Comparison of ENCODE assay signal across 7 mouse cellular contexts in the genomic region with DNA sequence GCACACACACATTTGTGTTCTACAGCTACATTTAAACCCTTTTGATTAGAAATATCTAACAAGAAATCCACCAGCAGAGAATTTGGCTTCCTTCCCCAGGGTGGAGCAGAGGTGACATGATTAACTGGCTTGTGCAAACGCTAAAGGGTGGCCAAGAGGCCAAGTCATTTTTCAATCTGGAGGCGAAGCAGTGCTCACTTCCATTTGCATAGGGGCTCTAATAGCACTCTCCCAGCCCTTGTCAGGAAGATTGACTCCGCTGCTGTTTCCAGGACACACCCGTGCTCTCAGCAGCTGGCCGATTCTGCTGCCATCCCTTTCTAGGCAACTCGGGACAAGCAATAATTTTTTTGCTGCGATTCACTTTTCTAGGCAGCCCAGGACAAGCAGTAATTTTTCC. TPM values are rescaled to one million over a fixed set of nuclear protein-coding genes. Genes with fewer than 3 reads are reported as not detected.
A peak's percentile ranks its signal among the peaks of the same experiment; 100 is the strongest.
DNase-seq lines count a peak whose midpoint lies in the region; ATAC-seq and TF ChIP-seq lines count a peak whose summit lies in the region.

No protein-coding gene starts in this region.

- no peak for DNase-seq in CH12.LX (ENCODE audit: extremely low read depth)
- DNase-seq in adrenal gland, adult 8-10 months, result peak; percentile 15
- DNase-seq in limb, embryonic 11.5 days (ENCODE audit: low spot score), result peak; percentile 43
- DNase-seq in spleen, postnatal 4 days (ENCODE audit: low spot score in 2 of 2), result no peak
- DNase-seq in cerebellum, postnatal 14 days, result no peak
- DNase-seq in forebrain, embryonic 10.5 days (ENCODE audit: extremely low spot score, low spot score), result no peak

- no peaks in the 10 kb centered on the region for H3K36me3 ChIP-seq in CH12.LX (replicated peaks in 1 of 2; ENCODE audit: control insufficient read depth in 1 of 2, insufficient read depth in 1 of 2, low read length in 1 of 2)
- H3K36me3 ChIP-seq in hindbrain, embryonic 13.5 days, result no peaks in the 10 kb centered on the region
- H3K36me3 ChIP-seq in limb, embryonic 11.5 days (ENCODE audit: control insufficient read depth, insufficient read depth, low read length), result no peaks in the 10 kb centered on the region
- no peaks in the 10 kb centered on the region for H3K36me3 ChIP-seq in forebrain, embryonic 10.5 days (replicated peaks)

- H3K4me3 ChIP-seq in CH12.LX (replicated peaks in 1 of 3; ENCODE audit: low read depth in 2 of 3, low read length in 2 of 3, poor library complexity in 1 of 3), result no peak overlapping the region
- no peak overlapping the region for H3K4me3 ChIP-seq in hindbrain, embryonic 13.5 days
- no peak overlapping the region for H3K4me3 ChIP-seq in limb, embryonic 11.5 days (ENCODE audit: low read depth, low read length)
- H3K4me3 ChIP-seq in forebrain, embryonic 10.5 days, result no peak overlapping the region

- peak overlapping the region; percentile 48 for H3K4me2 ChIP-seq in CH12.LX (ENCODE audit: insufficient read depth, low read depth, poor library complexity, severe bottlenecking)
- peak overlapping the region; percentile 7; the same call in 1 of the 2 replicates for H3K4me2 ChIP-seq in hindbrain, embryonic 13.5 days
- no peak overlapping the region for H3K4me2 ChIP-seq in limb, embryonic 11.5 days (ENCODE audit: low read depth, severe bottlenecking)

- 18% methylated on average over 7 of the region's 7 CpGs for WGBS in hindbrain, embryonic 13.5 days
- 7% methylated on average over 7 of the region's 7 CpGs for WGBS in limb, embryonic 11.5 days
- 68% methylated on average over 7 of the region's 7 CpGs for WGBS in forebrain, embryonic 10.5 days

- dilution Hi-C loops in CH12.LX (cut with MboI; ENCODE audit: extremely low pct_ligation_motif_present, extremely low pct_unique_long_range_greater_than_20kb, low sequenced_read_pairs), result no loop called here

- H3K27ac ChIP-seq in CH12.LX (ENCODE audit: insufficient read depth, low read depth), result no peak overlapping the region
- H3K27ac ChIP-seq in hindbrain, embryonic 13.5 days, result peak overlapping the region; percentile 58
- H3K27ac ChIP-seq in limb, embryonic 11.5 days (replicated peaks; ENCODE audit: low read depth, low read length), result no peak overlapping the region
- no peak overlapping the region for H3K27ac ChIP-seq in forebrain, embryonic 10.5 days

- no peaks in the 10 kb centered on the region for H3K79me2 ChIP-seq in CH12.LX (replicated peaks; ENCODE audit: control insufficient read depth, extremely low read depth, insufficient read depth, poor library complexity, severe bottlenecking)

- no peak for TF ChIP-seq EP300 in CH12.LX (IDR thresholded peaks at IDR 0.05; ENCODE audit: low read length)

- no peak for TF ChIP-seq RAD21 in CH12.LX (IDR thresholded peaks at IDR 0.05; ENCODE audit: low read depth, low read length)

- ATAC-seq in hindbrain, embryonic 13.5 days (ENCODE audit: low FRiP score), result peak; percentile 57; the same call in 1 of the 2 replicates
- ATAC-seq in limb, embryonic 11.5 days (ENCODE audit: insufficient number of reproducible peaks, low FRiP score, low TSS enrichment, low read depth), result peak; percentile 35; the same call in 1 of the 2 replicates

- TF ChIP-seq POLR2A in CH12.LX (IDR thresholded peaks at IDR 0.05; ENCODE audit: low read depth, low read length), result no peak

- no peak overlapping the region for H3K9ac ChIP-seq in CH12.LX (ENCODE audit: insufficient read depth, low read depth)
- H3K9ac ChIP-seq in hindbrain, embryonic 13.5 days, result no peak overlapping the region
- H3K9ac ChIP-seq in limb, embryonic 11.5 days (ENCODE audit: low read length), result no peak overlapping the region

- H3K27me3 ChIP-seq in CH12.LX (replicated peaks), result peaks cover 2% of the 10 kb centered on the region
- H3K27me3 ChIP-seq in hindbrain, embryonic 13.5 days, result 0 out of 2 replicates have a peak, but pooled peaks cover 6% of the 10 kb centered on the region
- H3K27me3 ChIP-seq in limb, embryonic 11.5 days (ENCODE audit: control insufficient read depth, insufficient read depth, low read length), result no peaks in the 10 kb centered on the region
- H3K27me3 ChIP-seq in forebrain, embryonic 10.5 days (ENCODE audit: poor library complexity, severe bottlenecking), result no peaks in the 10 kb centered on the region

- no peak for TF ChIP-seq CTCF in CH12.LX (conservative IDR thresholded peaks at IDR 0.05 in 1 of 2, IDR thresholded peaks at IDR 0.05 in 1 of 2; ENCODE audit: low read depth in 2 of 2, low read length in 2 of 2)

- H3K4me1 ChIP-seq in CH12.LX (ENCODE audit: control insufficient read depth in 1 of 2, insufficient read depth in 2 of 2), result peaks cover 4 to 51% of the 10 kb centered on the region in 2 experiments; a peak in 3 of 4 replicates
- H3K4me1 ChIP-seq in hindbrain, embryonic 13.5 days (replicated peaks), result peaks cover 31% of the 10 kb centered on the region
- H3K4me1 ChIP-seq in limb, embryonic 11.5 days (ENCODE audit: control insufficient read depth, insufficient read depth, low read length), result 0 out of 2 replicates have a peak, but pooled peaks cover 6% of the 10 kb centered on the region
- H3K4me1 ChIP-seq in forebrain, embryonic 10.5 days, result peaks cover 19% of the 10 kb centered on the region

- in situ Hi-C loops in CH12.LX (cut with MboI; ENCODE audit: low pct_ligation_motif_present, low pct_unique_long_range_greater_than_20kb, low sequenced_read_pairs), result no loop called here

- no peaks in the 10 kb centered on the region for H3K9me3 ChIP-seq in CH12.LX (replicated peaks; ENCODE audit: low read length)
- H3K9me3 ChIP-seq in hindbrain, embryonic 13.5 days, result no peaks in the 10 kb centered on the region
- no peaks in the 10 kb centered on the region for H3K9me3 ChIP-seq in limb, embryonic 11.5 days (ENCODE audit: control insufficient read depth, low read length)
- H3K9me3 ChIP-seq in forebrain, embryonic 10.5 days, result no peaks in the 10 kb centered on the region

TF ChIP-seq in CH12.LX, 34 proteins besides CTCF, POLR2A, EP300 and RAD21:
- TF ChIP-seq MEF2A (IDR thresholded peaks at IDR 0.05; ENCODE audit: borderline replicate concordance, low read depth, low read length) (no peak), MAZ (IDR thresholded peaks at IDR 0.05; ENCODE audit: low read depth, low read length) (no peak), TBP (conservative IDR thresholded peaks at IDR 0.05; ENCODE audit: low read depth, low read length) (no peak), SMC3 (IDR thresholded peaks at IDR 0.05; ENCODE audit: low read depth, low read length) (no peak), NRF1 (IDR thresholded peaks at IDR 0.05; ENCODE audit: low read depth, low read length) (no peak), ETS1 (conservative IDR thresholded peaks at IDR 0.05; ENCODE audit: low read depth, low read length) (no peak), MYC (IDR thresholded peaks at IDR 0.05; ENCODE audit: low read depth, low read length) (no peak), TCF12 (IDR thresholded peaks at IDR 0.05; ENCODE audit: low read depth, low read length) (no peak), MXI1 (IDR thresholded peaks at IDR 0.05; ENCODE audit: low read depth, low read length) (no peak)

RNA-seq across cellular contexts. Expression of gene Rbp2, which starts 11.2 kb away (rescaled TPM):
- 1.8 and 2.3 TPM in 2 replicates for total RNA-seq in CH12.LX (2012; rRNA removed)
- total RNA-seq in CH12.LX (2014; rRNA removed), result 1.1 and 1.9 TPM in 2 replicates
- polyA plus RNA-seq in CH12.LX (2012; ENCODE audit: insufficient read length, low read depth), result 1.7 TPM in 2 replicates
- total RNA-seq in adrenal gland, adult 8-10 months (2022), result not detected
- polyA plus RNA-seq in hindbrain, embryonic 13.5 days (2015; fragmentation: Nextera tagmentation; extraction: Ambion mirVana), result 0.62 and 1.2 TPM in 2 replicates
- polyA plus RNA-seq in limb, embryonic 11.5 days (2014; fragmentation: Nextera tagmentation; extraction: Ambion mirVana), result 0.27 TPM in 1 of 2 replicates, not detected in the other
- 0.22 TPM in 1 of 2 replicates, not detected in the other for polyA plus RNA-seq in forebrain, embryonic 10.5 days (2016; fragmentation: Nextera tagmentation; extraction: Ambion mirVana)

Comparison
In these comparisons a context has a peak if more than half of its experiments do, and no peak if none do; other contexts are left out.
1. DNase-seq: peak in adrenal gland, adult 8-10 months (single experiment) and limb, embryonic 11.5 days (single experiment); none in CH12.LX (single experiment), spleen, postnatal 4 days (0 of 2), cerebellum, postnatal 14 days (0 of 2) and forebrain, embryonic 10.5 days (single experiment).